Mouse (Mus musculus) frontal cortex, postnatal 36 days (tissue): ENCODE measurements at regions not wholly inside any gene's neighbourhood (a gene's known extent, or its start where the extent isn't known, plus 50 kb on each side); places are given as distances from the start of the nearest gene placed in this dataset.

Experiments used
- DNase-seq, 2 experiments: peaks; one replicate each; pipeline ENCODE4 v3.0.0; 2022; ENCODE audit warnings: low spot score in 2 of 2

- no peak for DNase-seq
Observed at GRCm38 (mm10) chr6:35458250-35458649, 81.4 kb downstream of the Mtpn start.

GRCm38 (mm10) chr6:35445007-35445406 lies 94.7 kb downstream of the Mtpn start:
- DNase-seq: no peak

- peak in 1 of 2 experiments; percentile 68 for DNase-seq
Observed at GRCm38 (mm10) chr6:35426301-35426700, 100.4 kb upstream of the Fam180a start.

- no peak for DNase-seq
Observed at GRCm38 (mm10) chr6:35424521-35424920, 98.6 kb upstream of the Fam180a start.

- DNase-seq: no peak
Observed at GRCm38 (mm10) chr6:35420924-35421323, 95.0 kb upstream of the Fam180a start.

GRCm38 (mm10) chr6:35405044-35405443 lies 79.1 kb upstream of the Fam180a start:
- peak; percentile 24 to 26 for DNase-seq

GRCm38 (mm10) chr6:35403341-35403910 lies 77.5 kb upstream of the Fam180a start:
- DNase-seq: no peak

- no peak for DNase-seq
Observed at GRCm38 (mm10) chr6:35395726-35396125, 69.8 kb upstream of the Fam180a start.

GRCm38 (mm10) chr6:35388827-35389226 lies 62.9 kb upstream of the Fam180a start:
- no peak for DNase-seq

- DNase-seq: no peak
Observed at GRCm38 (mm10) chr6:35381536-35381935, 55.6 kb upstream of the Fam180a start.

- peak; percentile 9 to 32 for DNase-seq
Observed at GRCm38 (mm10) chr6:35380721-35381466, 55.0 kb upstream of the Fam180a start.

- DNase-seq: peak; percentile 44 to 73
Observed at GRCm38 (mm10) chr6:35379890-35380289, 53.9 kb upstream of the Fam180a start.

GRCm38 (mm10) chr6:35378851-35379250 lies 52.9 kb upstream of the Fam180a start:
- no peak for DNase-seq

- DNase-seq: no peak
Observed at GRCm38 (mm10) chr6:35377535-35377934, 51.6 kb upstream of the Fam180a start.

GRCm38 (mm10) chr6:35376526-35376925 lies 50.6 kb upstream of the Fam180a start:
- DNase-seq: no peak
